Mouse (Mus musculus) forebrain, embryonic 16.5 days (tissue): ENCODE measurements around the gene Amer2. TPM values are rescaled to one million over a fixed set of nuclear protein-coding genes. Genes with fewer than 3 reads are reported as not detected.

Source experiments
- ATAC-seq: fragments of 200-750 bp; cut with Nextera tagmentation; 2 replicates; pipeline ENCODE4 v1.8.0; 2017; ENCODE audit warnings: mild to moderate bottlenecking, moderate library complexity
- H3K27ac ChIP-seq: fragments of 300-500 bp; sonication (generic); 2 replicates; pipeline ENCODE4 v1.5.1; 2014; ENCODE audit warnings: low read length, control low read depth
- H3K27me3 ChIP-seq: fragments of 300-500 bp; sonication (generic); replicated peaks from 2 replicates; pipeline ENCODE4 v1.6.1; 2014; ENCODE audit warnings: low read length; ENCODE audit not compliant: control insufficient read depth, insufficient read depth
- H3K36me3 ChIP-seq: fragments of 300-500 bp; sonication (generic); 2 replicates; pipeline ENCODE4 v1.6.1; 2014; ENCODE audit not compliant: control insufficient read depth, insufficient read depth
- H3K4me1 ChIP-seq: fragments of 300-500 bp; sonication (generic); replicated peaks from 2 replicates; pipeline ENCODE4 v1.6.1; 2014; ENCODE audit warnings: low read length; ENCODE audit not compliant: control insufficient read depth, insufficient read depth
- H3K4me2 ChIP-seq: fragments of 300-500 bp; sonication (generic); 2 replicates; pipeline ENCODE4 v1.6.1; 2014; ENCODE audit warnings: mild to moderate bottlenecking, low read length, control low read depth
- H3K4me3 ChIP-seq: fragments of 300-500 bp; sonication (generic); replicated peaks from 2 replicates; pipeline ENCODE4 v1.5.1; 2014; ENCODE audit warnings: mild to moderate bottlenecking, low read length, control low read depth
- H3K9ac ChIP-seq: fragments of 300-500 bp; sonication (generic); replicated peaks from 2 replicates; pipeline ENCODE4 v1.6.1; 2014; ENCODE audit warnings: low read depth, low read length, control low read depth
- H3K9me3 ChIP-seq: fragments of 300-500 bp; sonication (generic); 2 replicates; pipeline ENCODE4 v1.6.1; 2016; ENCODE audit warnings: low read length; ENCODE audit not compliant: control insufficient read depth
- WGBS: fragments of 180-500 bp; shearing (Covaris S2); extraction: QIAGEN DNeasy Blood & Tissue Kit; methylation state at CpG from one replicate; pipeline ENCODE4 v1.1.7; 2014; 5-methylcytosine and 5-hydroxymethylcytosine counted together
- polyA plus RNA-seq: library from polyadenylated mRNA; unstranded; fragments of >200 nt; fragmentation: Nextera tagmentation; extraction: Ambion mirVana; gene quantifications from 2 replicates; pipeline ENCODE4 v1.2.1, GENCODE M21; 2015

Amer2 gene
- polyA plus RNA-seq, 1 experiment from 2014 or later = 34.6 TPM

DNA sequence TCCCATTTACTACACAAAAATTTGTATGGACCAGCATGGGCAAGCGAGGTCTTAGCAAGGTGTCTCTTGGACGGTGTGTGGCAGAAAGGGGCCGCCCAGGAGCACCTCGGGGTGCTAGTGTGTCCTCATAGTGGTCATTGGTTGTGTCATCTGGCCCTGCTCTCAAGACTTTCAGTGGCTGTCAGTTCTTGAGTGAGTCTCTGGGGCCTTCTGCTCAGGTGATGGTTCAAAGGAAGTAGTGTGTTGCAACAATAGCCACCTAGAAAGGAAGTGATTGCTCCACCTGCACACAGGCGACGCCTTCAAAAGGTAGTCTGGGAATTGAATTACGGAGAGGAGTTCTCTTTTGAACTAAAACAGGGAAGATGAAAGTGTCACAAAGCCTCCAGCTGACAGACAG is 11.2 kb downstream of the Amer2 start:
- 89% methylated on average over 7 of the region's 7 CpGs for WGBS
- no peak for ATAC-seq
- Histone ChIP-seq H3K4me1 (peaks cover 72% of the 10 kb centered on the region), H3K36me3 (peaks cover 4% of the 10 kb centered on the region; the same call in 1 of the 2 replicates), H3K27me3 (no peaks in the 10 kb centered on the region), H3K4me2 (peak overlapping the region; percentile 91), H3K9ac (no peak overlapping the region), H3K27ac (no peak overlapping the region), H3K4me3 (no peak overlapping the region), H3K9me3 (no peaks in the 10 kb centered on the region)

DNA sequence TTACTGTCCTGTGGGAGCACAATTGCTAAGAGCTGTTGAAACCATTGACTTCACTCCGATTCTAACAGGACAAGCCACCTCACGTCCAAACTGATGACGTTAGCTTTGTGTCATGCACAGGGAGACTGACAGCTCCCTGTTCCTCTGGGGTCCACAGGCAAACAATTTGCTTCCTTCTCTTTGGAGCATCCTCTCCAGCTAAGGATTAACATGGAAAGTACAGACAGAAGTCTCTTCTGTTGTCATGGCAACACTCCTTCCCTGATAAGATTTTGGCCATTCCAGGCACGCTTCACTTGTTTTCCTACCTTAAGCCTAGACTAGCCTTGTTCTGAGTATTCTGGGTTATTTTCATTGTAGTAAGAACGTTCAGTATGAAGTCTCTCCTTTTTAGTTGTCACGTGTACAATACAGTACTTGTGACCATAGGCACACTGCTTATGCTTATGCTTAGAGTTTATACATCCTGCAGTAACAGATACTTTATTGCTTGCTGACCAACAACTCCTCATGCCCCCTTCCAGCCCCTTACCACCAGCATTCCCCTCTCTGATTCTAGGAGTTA is 12.1 kb downstream of the Amer2 start:
- 41% methylated on average over 6 of the region's 6 CpGs for WGBS
- H3K27me3 ChIP-seq = no peaks in the 10 kb centered on the region
- peaks cover 65% of the 10 kb centered on the region for H3K4me1 ChIP-seq
- H3K9me3 ChIP-seq = no peaks in the 10 kb centered on the region
- peak; percentile 29; the same call in 1 of the 2 replicates for ATAC-seq
- peak overlapping the region; percentile 91 for H3K4me2 ChIP-seq
- H3K36me3 ChIP-seq = peaks cover 4% of the 10 kb centered on the region; the same call in 1 of the 2 replicates
- H3K4me3 ChIP-seq = no peak overlapping the region
- H3K27ac ChIP-seq = no peak overlapping the region
- H3K9ac ChIP-seq = no peak overlapping the region

DNA sequence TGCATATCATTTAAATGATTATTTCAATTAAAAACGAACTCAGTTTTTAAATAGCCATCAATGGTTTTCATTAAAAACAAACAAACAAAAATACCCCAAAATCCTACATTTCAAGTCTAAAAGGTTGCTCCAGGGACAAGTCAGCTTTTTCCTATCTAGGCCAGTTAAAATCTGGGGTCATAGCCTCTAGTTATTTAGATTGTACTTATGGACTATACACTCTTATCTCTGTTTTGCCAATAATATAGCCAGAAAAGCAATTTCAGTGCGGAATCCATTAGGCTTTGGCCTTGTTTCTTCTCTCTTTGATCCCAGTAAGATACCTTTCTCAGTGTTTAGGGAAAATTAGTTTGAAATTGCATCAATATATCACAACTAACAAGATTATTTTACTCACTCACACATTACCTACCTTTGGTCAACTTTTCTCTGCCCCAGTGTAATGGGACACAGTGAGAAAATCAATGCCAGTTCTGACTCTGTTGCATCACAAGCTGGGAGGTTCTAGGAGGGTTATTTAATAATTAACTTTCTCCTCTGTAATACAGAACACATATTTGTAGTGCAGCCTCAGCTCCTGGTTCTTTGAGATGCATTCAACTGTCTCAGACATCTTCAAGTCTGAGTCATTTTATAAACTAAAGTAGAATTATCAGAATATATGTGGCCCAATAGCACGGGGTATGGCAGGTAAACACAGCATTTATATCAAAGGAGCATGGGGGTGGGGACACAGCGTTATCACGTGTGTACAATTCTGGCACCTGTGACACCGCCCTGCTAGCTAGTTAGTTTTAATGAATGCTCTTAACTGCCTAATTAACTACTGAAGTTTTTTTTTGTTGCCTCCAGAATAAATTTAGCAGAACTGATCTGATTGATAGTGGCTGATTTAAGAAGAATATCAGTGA is 13.8 kb downstream of the Amer2 start:
- Histone ChIP-seq H3K9me3 (no peaks in the 10 kb centered on the region), H3K4me2 (no peak overlapping the region)
- 50% methylated on average over 6 of the region's 6 CpGs for WGBS

GRCm38 (mm10) chr14:60388332-60388731 is 15.3 kb downstream of the Amer2 start:
- no peaks in the 10 kb centered on the region for H3K27me3 ChIP-seq
- H3K4me2 ChIP-seq = no peak overlapping the region
- peaks cover 41% of the 10 kb centered on the region for H3K4me1 ChIP-seq
- WGBS = 96% methylated on average over 2 of the region's 2 CpGs
- ATAC-seq = no peak
- H3K4me3 ChIP-seq = no peak overlapping the region
- no peak overlapping the region for H3K9ac ChIP-seq
- H3K36me3 ChIP-seq = peaks cover 4% of the 10 kb centered on the region; the same call in 1 of the 2 replicates
- H3K9me3 ChIP-seq = no peaks in the 10 kb centered on the region
- H3K27ac ChIP-seq = no peak overlapping the region

More for the DNA sequence above, 13.8 kb downstream of the Amer2 start:
- no peak for ATAC-seq
- Histone ChIP-seq H3K27me3 (no peaks in the 10 kb centered on the region), H3K4me1 (peaks cover 54% of the 10 kb centered on the region), H3K36me3 (peaks cover 4% of the 10 kb centered on the region; the same call in 1 of the 2 replicates), H3K27ac (no peak overlapping the region), H3K9ac (no peak overlapping the region), H3K4me3 (no peak overlapping the region)

DNA sequence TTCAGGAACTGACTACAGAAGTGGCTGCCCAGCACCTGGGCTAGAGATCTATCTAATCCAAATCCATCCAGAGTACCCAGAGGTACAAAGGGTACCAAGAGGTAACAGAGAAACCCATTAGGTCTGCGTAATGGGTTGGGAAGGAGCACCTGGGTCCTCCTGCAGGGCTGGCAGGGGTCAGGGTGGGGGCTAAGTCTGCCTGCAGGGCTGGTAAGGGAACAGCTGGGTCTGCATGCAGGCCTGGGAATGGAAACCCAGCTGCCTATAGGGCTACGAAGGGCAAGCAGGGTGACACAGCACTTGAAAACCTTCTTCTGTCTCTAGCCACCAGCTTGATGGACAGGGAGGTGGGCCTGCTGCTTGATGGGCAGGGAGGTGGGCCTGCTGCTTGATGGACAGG is 19.1 kb downstream of the Amer2 start:
- H3K36me3 ChIP-seq = no peaks in the 10 kb centered on the region
- no peak overlapping the region for H3K27ac ChIP-seq
- H3K27me3 ChIP-seq = no peaks in the 10 kb centered on the region
- no peaks in the 10 kb centered on the region for H3K9me3 ChIP-seq
- ATAC-seq = no peak
- no peak overlapping the region for H3K4me2 ChIP-seq
- WGBS = 81% methylated on average over 2 of the region's 2 CpGs
- peaks cover 7% of the 10 kb centered on the region for H3K4me1 ChIP-seq
- H3K9ac ChIP-seq = no peak overlapping the region
- no peak overlapping the region for H3K4me3 ChIP-seq

DNA sequence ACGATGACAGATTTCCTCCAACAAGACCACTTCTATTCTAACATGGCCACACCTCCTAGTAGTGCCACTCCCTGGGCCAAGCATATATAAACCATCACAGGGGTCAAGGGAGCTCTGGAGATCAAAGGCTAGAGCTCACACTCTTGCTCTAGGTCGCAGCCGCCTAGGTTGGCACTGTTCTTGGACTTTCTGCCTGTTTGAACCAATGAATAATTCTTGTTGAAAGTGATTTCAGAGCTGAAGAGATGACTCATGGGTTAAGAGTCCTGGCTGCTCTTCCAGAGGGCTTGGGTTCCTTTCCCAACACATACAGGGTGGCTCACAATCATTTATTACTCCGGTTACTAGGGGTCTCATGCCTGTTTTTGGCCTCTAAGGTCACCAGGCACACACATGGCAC is 24.3 kb downstream of the Amer2 start:
- H3K4me2 ChIP-seq = no peak overlapping the region
- H3K4me1 ChIP-seq = peaks cover 11% of the 10 kb centered on the region
- no peak overlapping the region for H3K9ac ChIP-seq
- no peak overlapping the region for H3K27ac ChIP-seq
- H3K4me3 ChIP-seq = no peak overlapping the region
- no peaks in the 10 kb centered on the region for H3K27me3 ChIP-seq
- WGBS = 95% methylated on average over 4 of the region's 4 CpGs
- ATAC-seq = no peak
- no peaks in the 10 kb centered on the region for H3K36me3 ChIP-seq
- H3K9me3 ChIP-seq = no peaks in the 10 kb centered on the region

DNA sequence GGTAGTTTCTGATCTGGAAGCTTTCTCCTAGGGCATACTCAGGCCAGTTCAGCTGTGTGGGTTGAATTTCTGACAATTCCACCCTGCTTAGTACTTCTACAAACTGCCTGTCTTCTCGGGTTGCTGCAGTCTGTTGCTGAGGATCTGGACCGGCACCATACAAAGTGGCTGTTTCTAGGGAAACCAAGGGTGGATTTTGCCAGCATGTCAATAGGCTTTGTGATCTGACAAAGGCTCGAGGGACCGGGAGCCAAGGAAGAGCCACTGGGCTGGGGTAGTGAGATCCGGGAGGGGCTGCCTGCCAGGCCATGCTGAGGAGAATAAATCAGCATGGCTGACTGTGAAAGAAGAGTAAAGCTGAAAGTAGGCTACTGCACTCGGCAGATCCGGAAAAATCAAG is 25.8 kb downstream of the Amer2 start:
- H3K4me1 ChIP-seq = peaks cover 14% of the 10 kb centered on the region
- no peak overlapping the region for H3K4me2 ChIP-seq
- no peaks in the 10 kb centered on the region for H3K27me3 ChIP-seq
- H3K9ac ChIP-seq = no peak overlapping the region; the same call in 1 of the 2 replicates
- H3K36me3 ChIP-seq = no peaks in the 10 kb centered on the region
- ATAC-seq = peak; percentile 66
- H3K27ac ChIP-seq = no peak overlapping the region
- H3K9me3 ChIP-seq = no peaks in the 10 kb centered on the region
- H3K4me3 ChIP-seq = no peak overlapping the region
- WGBS = 3% methylated on average over 7 of the region's 7 CpGs

- Histone ChIP-seq H3K4me1 (peaks cover 26% of the 10 kb centered on the region), H3K4me2 (no peak overlapping the region), H3K27me3 (no peaks in the 10 kb centered on the region), H3K27ac (no peak overlapping the region), H3K4me3 (no peak overlapping the region), H3K36me3 (no peaks in the 10 kb centered on the region), H3K9ac (no peak overlapping the region), H3K9me3 (no peaks in the 10 kb centered on the region)
- no peak for ATAC-seq
- 16% methylated on average over 2 of the region's 2 CpGs for WGBS
These were observed 30.2 kb downstream of the Amer2 start for GRCm38 (mm10) chr14:60403228-60403627.

- no peak overlapping the region for H3K27ac ChIP-seq
- ATAC-seq = no peak
- H3K27me3 ChIP-seq = no peaks in the 10 kb centered on the region
- no peaks in the 10 kb centered on the region for H3K36me3 ChIP-seq
- no peak overlapping the region for H3K9ac ChIP-seq
- no peaks in the 10 kb centered on the region for H3K9me3 ChIP-seq
- H3K4me2 ChIP-seq = no peak overlapping the region
- WGBS = 42% methylated on average over 2 of the region's 2 CpGs
- no peak overlapping the region for H3K4me3 ChIP-seq
- H3K4me1 ChIP-seq = peaks cover 41% of the 10 kb centered on the region
These were observed 32.8 kb downstream of the Amer2 start for GRCm38 (mm10) chr14:60405829-60406228.
